Mouse (Mus musculus): ENCODE measurements at regions not wholly inside any gene's neighbourhood (a gene's known extent, or its start where the extent isn't known, plus 50 kb on each side); places are given as distances from the start of the nearest gene placed in this dataset.
"Not testable (repeated sequence)": the region's sequence is repeated elsewhere in the genome, so short reads cannot be mapped to it uniquely, and the experiment has no call there.

DNA sequence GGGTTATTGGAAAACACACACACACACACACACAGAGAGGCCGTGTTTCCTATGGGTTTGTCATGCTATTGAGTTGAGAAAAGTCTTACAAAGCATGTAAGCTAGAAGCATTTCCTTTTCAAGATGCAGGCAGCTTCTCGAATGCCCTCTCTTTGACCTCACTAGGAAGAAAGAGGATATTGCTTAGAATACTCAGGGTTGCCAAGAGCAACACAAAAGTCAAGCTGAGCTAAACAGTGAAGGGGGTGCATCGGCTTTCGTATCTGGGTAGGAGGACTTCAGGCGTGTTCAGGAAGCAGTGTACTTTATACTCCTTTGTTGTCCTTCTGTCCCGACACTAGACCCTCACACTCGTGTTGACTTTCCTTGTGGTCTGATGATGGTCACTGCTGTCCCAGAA is 246.5 kb downstream of the Prex1 start:
- Histone ChIP-seq H3K4me3 (no peak overlapping the region), H3K27ac (no peak overlapping the region)
- TF ChIP-seq CTCF (conservative IDR thresholded peaks at IDR 0.05), result no peak
- DNase-seq (ENCODE audit: low spot score in 2 of 2), result no peak

- no peak for TF ChIP-seq CTCF (conservative IDR thresholded peaks at IDR 0.05)
- Histone ChIP-seq H3K4me3 (no peak overlapping the region), H3K27ac (no peak overlapping the region)
- no peak for DNase-seq (ENCODE audit: low spot score in 2 of 2)
Measured at GRCm38 (mm10) chr2:166465531-166465930, 248.1 kb downstream of the Prex1 start.

GRCm38 (mm10) chr2:166463539-166463938 is 250.1 kb downstream of the Prex1 start:
- DNase-seq (ENCODE audit: low spot score in 2 of 2), result peak in 1 of 2 experiments; percentile 41
- H3K27ac ChIP-seq, result no peak overlapping the region
- no peak for TF ChIP-seq CTCF (conservative IDR thresholded peaks at IDR 0.05)
- no peak overlapping the region for H3K4me3 ChIP-seq

- Histone ChIP-seq H3K4me3 (no peak overlapping the region), H3K27ac (no peak overlapping the region)
- TF ChIP-seq CTCF (conservative IDR thresholded peaks at IDR 0.05), result no peak
- DNase-seq (ENCODE audit: low spot score in 2 of 2), result no peak
Measured at GRCm38 (mm10) chr2:166461956-166462355, 251.7 kb downstream of the Prex1 start.

GRCm38 (mm10) chr2:166461103-166461502 is 252.5 kb downstream of the Prex1 start:
- H3K27ac ChIP-seq, result no peak overlapping the region
- no peak for DNase-seq (ENCODE audit: low spot score in 2 of 2)
- no peak overlapping the region for H3K4me3 ChIP-seq
- TF ChIP-seq CTCF (conservative IDR thresholded peaks at IDR 0.05), result no peak

DNA sequence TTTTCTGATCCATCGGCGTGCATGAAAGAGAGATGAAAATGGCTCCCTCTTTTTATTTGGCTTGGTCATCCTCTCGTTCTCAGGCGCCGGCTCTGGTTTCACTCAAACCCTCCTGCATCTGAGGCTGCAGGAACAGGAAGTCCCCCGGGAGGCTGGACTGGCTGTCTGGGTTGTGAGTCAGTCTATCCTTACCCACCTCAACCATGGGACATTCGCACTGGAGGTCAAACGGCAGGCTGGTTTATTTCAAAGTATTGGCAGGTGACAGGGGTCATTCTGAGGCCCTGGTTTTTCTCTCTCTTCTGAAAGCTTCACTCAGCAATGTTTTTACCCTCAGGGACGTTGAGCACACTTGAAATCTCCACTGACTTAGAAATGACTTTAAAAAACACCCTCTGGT is 253.7 kb downstream of the Prex1 start:
- H3K4me3 ChIP-seq, result no peak overlapping the region
- TF ChIP-seq CTCF (conservative IDR thresholded peaks at IDR 0.05), result no peak
- H3K27ac ChIP-seq, result no peak overlapping the region
- DNase-seq (ENCODE audit: low spot score in 2 of 2), result no peak

GRCm38 (mm10) chr2:166458953-166459352 is 254.7 kb downstream of the Prex1 start:
- Histone ChIP-seq H3K4me3 (no peak overlapping the region), H3K27ac (no peak overlapping the region)
- no peak for DNase-seq (ENCODE audit: low spot score in 2 of 2)
- no peak for TF ChIP-seq CTCF (conservative IDR thresholded peaks at IDR 0.05)

DNA sequence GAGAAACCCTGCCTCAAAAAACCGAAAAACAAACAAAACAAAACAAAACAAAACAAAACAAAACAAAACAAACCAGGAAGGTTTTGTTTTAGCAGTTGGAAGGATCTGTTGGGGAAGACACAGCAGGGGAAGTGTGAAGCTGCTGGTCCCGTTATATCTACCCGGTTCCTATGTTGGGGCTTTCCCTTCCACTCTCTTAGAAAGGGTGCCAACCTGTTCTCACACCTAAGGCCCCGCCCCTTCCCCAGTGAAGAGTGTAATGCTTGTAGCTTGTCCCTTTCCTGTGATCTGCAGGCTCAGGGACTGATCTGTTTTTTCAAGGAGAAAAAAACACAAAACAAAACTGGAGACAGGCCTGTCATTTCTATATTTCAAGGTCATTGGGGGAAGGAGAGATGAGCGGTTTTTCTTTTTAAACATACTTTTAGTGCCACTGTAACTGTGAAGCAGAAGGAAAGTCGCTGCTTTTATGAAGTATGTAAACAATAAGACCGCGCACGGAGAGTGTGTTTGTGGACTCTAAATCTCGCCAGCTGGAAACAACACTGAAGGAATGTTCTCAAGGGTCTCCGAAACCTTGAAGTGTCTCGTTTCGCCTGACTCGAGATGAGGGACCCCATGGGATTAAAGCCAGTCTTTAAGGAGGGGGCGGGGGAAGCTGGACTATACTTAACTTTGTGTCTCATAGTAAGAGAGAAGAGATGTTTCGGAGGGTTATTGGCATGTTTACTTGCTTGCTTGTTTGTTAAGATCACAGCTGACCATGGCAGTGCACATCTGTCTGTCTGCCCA is 256.1 kb downstream of the Prex1 start:
- DNase-seq (ENCODE audit: low spot score in 2 of 2), result no peak
- no peak overlapping the region for H3K4me3 ChIP-seq
- no peak for TF ChIP-seq CTCF (conservative IDR thresholded peaks at IDR 0.05)
- H3K27ac ChIP-seq, result no peak overlapping the region

GRCm38 (mm10) chr2:166454160-166454888 is 259.3 kb downstream of the Prex1 start:
- not testable (repeated sequence) for DNase-seq (ENCODE audit: low spot score in 2 of 2); H3K4me3 ChIP-seq; H3K27ac ChIP-seq

- no peak for DNase-seq (ENCODE audit: low spot score in 2 of 2)
- Histone ChIP-seq H3K27ac (no peak overlapping the region), H3K4me3 (no peak overlapping the region)
- TF ChIP-seq CTCF (conservative IDR thresholded peaks at IDR 0.05), result no peak
Measured at GRCm38 (mm10) chr2:166450964-166451363, 262.7 kb downstream of the Prex1 start.

DNA sequence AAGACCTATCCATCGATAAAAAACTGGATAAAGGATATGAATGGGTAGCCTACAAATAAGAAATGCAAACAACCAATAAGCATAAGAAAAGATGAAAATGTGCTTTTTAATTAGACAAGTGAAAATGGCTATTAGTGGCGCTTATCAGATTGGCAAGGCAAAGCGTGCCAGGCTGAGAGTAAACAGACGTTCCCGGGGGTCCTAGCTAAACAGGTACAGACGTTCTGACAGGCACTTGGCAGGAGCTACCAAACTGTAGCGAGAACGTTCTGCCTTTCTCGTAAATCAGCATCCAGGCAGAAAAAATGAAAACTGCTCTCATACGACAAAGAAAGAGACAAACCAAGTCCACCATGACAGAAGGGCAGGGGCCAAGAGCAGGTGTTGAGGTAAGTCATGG is 263.3 kb downstream of the Prex1 start:
- no peak for TF ChIP-seq CTCF (conservative IDR thresholded peaks at IDR 0.05)
- Histone ChIP-seq H3K4me3 (no peak overlapping the region), H3K27ac (no peak overlapping the region)
- no peak for DNase-seq (ENCODE audit: low spot score in 2 of 2)

DNA sequence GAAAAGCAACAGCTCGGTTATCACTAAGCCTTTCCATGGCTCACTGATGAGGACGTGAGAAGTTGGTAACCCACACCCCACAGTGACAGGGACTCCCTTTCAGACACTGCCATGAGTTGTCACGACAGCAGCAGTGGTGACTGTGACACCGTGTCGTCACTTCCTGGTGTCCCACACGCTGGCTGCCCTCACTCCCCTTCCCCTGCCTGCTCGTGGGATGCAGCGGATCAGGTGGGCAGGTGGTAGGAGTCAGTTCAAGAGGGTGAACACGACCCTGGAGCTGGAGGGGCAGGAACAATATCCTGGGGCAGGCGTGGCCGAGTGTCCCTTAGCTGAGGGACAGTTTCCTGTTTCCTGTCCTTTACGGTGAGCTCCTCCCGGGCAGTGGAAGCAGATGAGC is 264.9 kb downstream of the Prex1 start:
- Histone ChIP-seq H3K27ac (no peak overlapping the region), H3K4me3 (no peak overlapping the region)
- no peak for DNase-seq (ENCODE audit: low spot score in 2 of 2)
- TF ChIP-seq CTCF (conservative IDR thresholded peaks at IDR 0.05), result no peak

DNA sequence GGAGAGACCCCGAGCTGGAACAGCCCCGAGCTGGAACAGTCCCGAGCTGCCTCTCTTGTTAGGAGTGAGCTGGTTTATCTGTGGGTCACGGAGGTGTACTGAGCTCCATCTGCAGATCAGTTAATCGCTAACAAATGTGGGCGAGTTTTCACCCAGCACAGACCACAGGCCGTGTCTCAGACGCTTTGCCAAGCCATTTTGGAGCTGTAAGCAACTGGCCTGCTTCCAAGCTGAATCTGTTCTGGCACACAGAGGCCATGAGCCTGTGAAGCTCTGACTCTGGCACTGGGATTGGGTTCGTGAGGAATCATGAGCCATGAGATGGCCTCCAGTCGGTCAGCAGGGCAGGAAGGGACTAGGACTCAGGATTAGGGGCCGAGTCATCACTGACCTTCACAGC is 265.5 kb downstream of the Prex1 start:
- H3K27ac ChIP-seq, result no peak overlapping the region
- no peak for TF ChIP-seq CTCF (conservative IDR thresholded peaks at IDR 0.05)

DNA sequence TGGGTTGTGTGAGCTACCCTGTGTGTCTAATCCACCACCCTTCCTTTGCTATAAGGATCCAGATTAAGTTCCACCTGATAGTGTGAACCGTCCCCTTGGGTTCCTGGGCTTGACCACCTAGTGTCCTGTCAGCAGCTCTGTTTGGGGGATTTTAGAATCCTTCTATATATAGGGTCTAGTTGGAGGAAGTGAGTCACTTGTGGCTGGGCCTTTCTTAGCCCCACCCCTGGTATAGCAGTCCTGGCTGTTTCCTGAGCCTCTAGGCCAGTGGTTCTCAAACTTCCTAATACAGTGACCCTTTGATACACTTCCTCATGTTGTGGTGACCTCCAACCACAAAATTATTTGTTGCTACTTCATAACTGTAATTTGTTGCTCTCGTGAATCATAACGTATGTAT is 267.1 kb downstream of the Prex1 start:
- no peak overlapping the region for H3K27ac ChIP-seq
- DNase-seq (ENCODE audit: low spot score in 2 of 2), result no peak
- no peak overlapping the region for H3K4me3 ChIP-seq
- TF ChIP-seq CTCF (conservative IDR thresholded peaks at IDR 0.05), result no peak

More for the DNA sequence above, 265.5 kb downstream of the Prex1 start:
- no peak overlapping the region for H3K4me3 ChIP-seq
- DNase-seq (ENCODE audit: low spot score in 2 of 2), result peak; percentile 29 to 43

DNA sequence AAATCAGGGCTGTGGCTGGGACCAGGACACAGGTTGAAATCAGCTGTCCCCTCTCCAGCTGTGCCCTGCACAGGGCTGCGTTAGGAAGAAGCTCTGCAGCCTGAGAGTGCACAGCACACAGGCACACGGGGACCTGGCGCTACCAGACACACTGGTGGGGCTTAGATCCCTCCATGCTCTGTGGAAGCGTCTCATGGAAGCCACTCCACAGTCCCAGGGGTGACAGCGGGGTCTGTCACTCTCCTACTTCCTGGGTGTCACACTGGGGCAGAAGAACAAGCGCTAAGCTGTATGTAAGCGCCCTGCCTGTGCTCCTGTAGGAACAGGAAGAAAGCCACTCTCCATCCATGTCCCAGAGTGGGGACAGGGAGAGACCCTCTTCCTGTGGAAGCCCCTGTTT is 267.8 kb downstream of the Prex1 start:
- not testable (repeated sequence) for H3K27ac ChIP-seq

More for the DNA sequence above, 267.8 kb downstream of the Prex1 start:
- not testable (repeated sequence) for DNase-seq (ENCODE audit: low spot score in 2 of 2); H3K4me3 ChIP-seq
